Mouse (Mus musculus) forebrain, embryonic 14.5 days (tissue): Measurements from ENCODE around the gene Fgf9. TPM values are rescaled to one million over a fixed set of nuclear protein-coding genes. Genes with fewer than 3 reads are reported as not detected.

ENCODE experiments used
- ATAC-seq: fragments of 200-750 bp; cut with Nextera tagmentation; 2 replicates; pipeline ENCODE4 v1.8.0; 2017; ENCODE audit warnings: mild to moderate bottlenecking, moderate library complexity
- DNase-seq: peaks from one replicate; pipeline ENCODE4 v3.0.0-alpha.2; 2015; ENCODE audit warnings: low spot score
- H3K27ac ChIP-seq: fragments of 300-500 bp; sonication (generic); 2 replicates; pipeline ENCODE4 v1.5.1; 2014; ENCODE audit warnings: low read depth, mild to moderate bottlenecking, control low read depth, low read length, moderate library complexity
- H3K27me3 ChIP-seq: fragments of 300-500 bp; sonication (generic); replicated peaks from 2 replicates; pipeline ENCODE4 v1.6.1; 2014; ENCODE audit warnings: low read length, control low read depth, mixed read lengths; ENCODE audit not compliant: control insufficient read depth, insufficient read depth
- H3K36me3 ChIP-seq: fragments of 300-500 bp; sonication (generic); 2 replicates; pipeline ENCODE4 v1.6.1; 2014; ENCODE audit warnings: low read length, control low read depth; ENCODE audit not compliant: control insufficient read depth, insufficient read depth
- H3K4me1 ChIP-seq: fragments of 300-500 bp; sonication (generic); 2 replicates; pipeline ENCODE4 v1.6.1; 2014; ENCODE audit warnings: antibody characterized with exemption, low read length, control low read depth; ENCODE audit not compliant: control insufficient read depth, insufficient read depth
- H3K4me2 ChIP-seq: fragments of 300-500 bp; sonication (generic); 2 replicates; pipeline ENCODE4 v1.6.1; 2014; ENCODE audit warnings: mild to moderate bottlenecking, control low read depth, low read length
- H3K4me3 ChIP-seq: fragments of 300-500 bp; sonication (generic); 2 replicates; pipeline ENCODE4 v1.5.1; 2014; ENCODE audit warnings: low read depth, low read length, control low read depth
- H3K9ac ChIP-seq: fragments of 300-500 bp; sonication (generic); 2 replicates; pipeline ENCODE4 v1.6.1; 2014; ENCODE audit warnings: mild to moderate bottlenecking, low read length, control low read depth, moderate library complexity
- H3K9me3 ChIP-seq: fragments of 300-500 bp; sonication (generic); replicated peaks from 2 replicates; pipeline ENCODE4 v1.6.1; 2016; ENCODE audit warnings: low read length, control low read depth, mixed read lengths; ENCODE audit not compliant: control insufficient read depth
- WGBS: fragments of 180-500 bp; shearing (Covaris S2); extraction: QIAGEN DNeasy Blood & Tissue Kit; methylation state at CpG from one replicate; pipeline ENCODE4 v1.1.7; 2014; 5-methylcytosine and 5-hydroxymethylcytosine counted together
- polyA plus RNA-seq: library from polyadenylated mRNA; unstranded; fragments of >200 nt; fragmentation: Nextera tagmentation; extraction: Ambion mirVana; gene quantifications from 2 replicates; pipeline ENCODE4 v1.2.1, GENCODE M21; 2014

The Fgf9 gene
- polyA plus RNA-seq, 1 experiment from 2014 or later, result 6.5 TPM

GRCm38 (mm10) chr14:58105596-58105995 is 35.2 kb downstream of the Fgf9 start:
- Histone ChIP-seq H3K4me2 (no peak overlapping the region), H3K4me3 (no peak overlapping the region), H3K27me3 (no peaks in the 10 kb centered on the region), H3K9ac (no peak overlapping the region), H3K4me1 (no peaks in the 10 kb centered on the region), H3K36me3 (no peaks in the 10 kb centered on the region), H3K9me3 (no peaks in the 10 kb centered on the region), H3K27ac (no peak overlapping the region)
- ATAC-seq (no peak), DNase-seq (no peak)
- 91% methylated on average over 5 of the region's 5 CpGs for WGBS

DNA sequence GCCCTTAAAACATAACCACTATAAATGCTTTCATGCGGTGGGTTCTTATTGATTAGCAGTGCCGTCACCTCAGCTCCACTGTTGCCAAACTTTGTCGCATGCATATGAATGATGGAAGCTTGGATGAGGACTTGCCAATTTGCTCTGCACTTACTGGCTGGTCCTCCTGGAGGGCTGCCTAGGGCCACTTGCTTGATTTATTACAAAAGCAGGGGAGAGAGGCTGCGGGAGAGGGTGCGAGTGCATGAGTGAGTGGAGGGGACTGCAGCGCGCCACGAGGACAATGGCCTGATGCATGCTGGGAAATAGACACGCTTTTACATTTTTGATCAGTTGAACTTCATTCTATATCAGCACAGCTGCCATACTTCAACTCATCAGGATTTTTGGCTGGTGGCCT is 39.3 kb downstream of the Fgf9 start:
- Histone ChIP-seq H3K36me3 (no peaks in the 10 kb centered on the region), H3K4me3 (no peak overlapping the region), H3K4me2 (no peak overlapping the region), H3K9me3 (no peaks in the 10 kb centered on the region), H3K27me3 (no peaks in the 10 kb centered on the region), H3K9ac (no peak overlapping the region), H3K4me1 (no peaks in the 10 kb centered on the region), H3K27ac (no peak overlapping the region)
- ATAC-seq, result no peak
- DNase-seq, result peak; percentile 37
- 74% methylated on average over 9 of the region's 9 CpGs for WGBS

- no peak for ATAC-seq
- no peak overlapping the region for H3K27ac ChIP-seq
- H3K27me3 ChIP-seq, result no peaks in the 10 kb centered on the region
- no peak overlapping the region for H3K4me3 ChIP-seq
- no peaks in the 10 kb centered on the region for H3K4me1 ChIP-seq
- H3K9me3 ChIP-seq, result no peaks in the 10 kb centered on the region
- no peak for DNase-seq
- no peaks in the 10 kb centered on the region for H3K36me3 ChIP-seq
- no peak overlapping the region for H3K4me2 ChIP-seq
- 86% methylated on average over 10 of the region's 10 CpGs for WGBS
- no peak overlapping the region for H3K9ac ChIP-seq
These were observed 41.2 kb downstream of the Fgf9 start for GRCm38 (mm10) chr14:58111562-58111961.

- no peak overlapping the region for H3K27ac ChIP-seq
- no peaks in the 10 kb centered on the region for H3K27me3 ChIP-seq
- no peaks in the 10 kb centered on the region for H3K4me1 ChIP-seq
- WGBS, result 65% methylated on average over 3 of the region's 3 CpGs
- H3K9ac ChIP-seq, result no peak overlapping the region
- no peaks in the 10 kb centered on the region for H3K9me3 ChIP-seq
- H3K4me2 ChIP-seq, result no peak overlapping the region
- no peaks in the 10 kb centered on the region for H3K36me3 ChIP-seq
- H3K4me3 ChIP-seq, result no peak overlapping the region
- DNase-seq (peak; percentile 17), ATAC-seq (no peak)
These were observed 42.0 kb downstream of the Fgf9 start for GRCm38 (mm10) chr14:58112341-58112740.

DNA sequence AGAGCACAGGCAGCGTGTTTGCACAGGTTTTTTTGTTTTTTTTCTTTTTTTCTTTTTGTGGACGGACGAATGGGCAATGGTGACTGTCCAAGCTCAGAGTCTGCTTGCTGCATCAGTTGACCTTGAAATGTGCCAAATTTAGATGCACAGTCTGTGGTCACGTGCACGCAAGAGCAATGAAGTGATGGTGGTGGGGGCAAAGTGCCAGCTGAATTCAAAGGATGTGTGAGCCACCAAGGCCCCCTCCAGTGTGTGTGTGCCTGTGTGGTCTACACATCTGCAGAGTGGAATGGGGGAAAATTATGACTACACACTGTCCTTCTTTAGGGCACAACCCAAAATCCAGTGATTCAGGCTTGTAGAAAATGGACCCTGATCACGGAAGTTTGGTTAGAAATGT is 42.8 kb downstream of the Fgf9 start:
- WGBS, result 65% methylated on average over 6 of the region's 6 CpGs
- H3K9me3 ChIP-seq, result no peaks in the 10 kb centered on the region
- DNase-seq, result peak; percentile 17

DNA sequence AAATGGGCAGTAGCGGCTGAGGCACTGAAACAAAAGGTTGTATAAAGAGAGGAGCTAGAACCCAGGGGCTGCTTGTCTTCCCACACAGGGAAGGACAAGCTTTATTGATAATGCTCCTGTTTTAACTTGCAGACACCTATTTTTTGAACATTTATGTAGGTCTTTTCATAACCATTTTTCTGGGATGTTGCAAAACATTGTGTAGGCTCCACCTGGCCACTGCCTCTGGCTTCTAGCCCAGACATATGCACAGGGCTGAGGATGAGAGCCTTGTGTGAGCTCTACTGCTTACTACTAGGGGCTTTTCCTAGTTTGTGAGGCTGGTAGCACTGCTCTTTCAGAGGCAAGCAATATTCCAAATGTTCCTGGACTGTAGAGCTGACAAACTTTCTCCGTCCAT is 43.8 kb downstream of the Fgf9 start:
- no peak for ATAC-seq

More for the DNA sequence above, 42.8 kb downstream of the Fgf9 start:
- H3K4me1 ChIP-seq, result no peaks in the 10 kb centered on the region
- no peak overlapping the region for H3K4me2 ChIP-seq
- no peak for ATAC-seq
- H3K4me3 ChIP-seq, result no peak overlapping the region
- no peaks in the 10 kb centered on the region for H3K36me3 ChIP-seq
- no peaks in the 10 kb centered on the region for H3K27me3 ChIP-seq
- H3K9ac ChIP-seq, result no peak overlapping the region
- no peak overlapping the region for H3K27ac ChIP-seq

GRCm38 (mm10) chr14:58124625-58125024 is 54.3 kb downstream of the Fgf9 start:
- Histone ChIP-seq H3K27me3 (no peaks in the 10 kb centered on the region), H3K9me3 (no peaks in the 10 kb centered on the region), H3K36me3 (no peaks in the 10 kb centered on the region), H3K27ac (no peak overlapping the region), H3K4me3 (no peak overlapping the region), H3K4me1 (no peaks in the 10 kb centered on the region), H3K4me2 (no peak overlapping the region), H3K9ac (no peak overlapping the region)
- no peak for DNase-seq
- no peak for ATAC-seq

More for the DNA sequence above, 43.8 kb downstream of the Fgf9 start:
- Histone ChIP-seq H3K36me3 (no peaks in the 10 kb centered on the region), H3K4me2 (no peak overlapping the region), H3K27ac (no peak overlapping the region), H3K9ac (no peak overlapping the region), H3K9me3 (no peaks in the 10 kb centered on the region), H3K4me3 (no peak overlapping the region), H3K27me3 (no peaks in the 10 kb centered on the region), H3K4me1 (no peaks in the 10 kb centered on the region)
- 95% methylated on average over 2 of the region's 2 CpGs for WGBS
- no peak for DNase-seq

DNA sequence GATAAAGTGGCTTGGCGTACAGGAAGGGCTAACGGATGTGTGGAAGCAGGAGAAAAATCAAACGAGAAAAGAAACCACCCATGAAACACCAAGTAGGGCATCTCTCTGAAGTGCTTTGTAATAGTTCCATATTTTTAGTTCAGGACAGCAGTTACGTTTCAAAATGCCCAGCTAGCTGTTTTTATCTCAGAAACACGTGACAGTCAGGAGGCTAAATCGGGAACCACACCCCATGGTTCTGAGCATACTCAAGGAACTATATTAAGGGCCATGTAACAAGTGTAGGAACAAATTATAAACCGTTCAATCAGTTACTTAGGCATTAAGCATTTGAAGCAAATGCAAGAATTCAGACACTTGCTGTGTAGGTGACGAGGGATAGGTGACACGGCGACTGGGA is 56.2 kb downstream of the Fgf9 start:
- no peak overlapping the region for H3K4me2 ChIP-seq
- no peak for ATAC-seq
- H3K9me3 ChIP-seq, result no peaks in the 10 kb centered on the region
- H3K27ac ChIP-seq, result no peak overlapping the region
- no peaks in the 10 kb centered on the region for H3K27me3 ChIP-seq
- no peak overlapping the region for H3K9ac ChIP-seq
- no peak overlapping the region for H3K4me3 ChIP-seq
- no peaks in the 10 kb centered on the region for H3K36me3 ChIP-seq
- H3K4me1 ChIP-seq, result no peaks in the 10 kb centered on the region
- no peak for DNase-seq
- 94% methylated on average over 10 of the region's 10 CpGs for WGBS

DNA sequence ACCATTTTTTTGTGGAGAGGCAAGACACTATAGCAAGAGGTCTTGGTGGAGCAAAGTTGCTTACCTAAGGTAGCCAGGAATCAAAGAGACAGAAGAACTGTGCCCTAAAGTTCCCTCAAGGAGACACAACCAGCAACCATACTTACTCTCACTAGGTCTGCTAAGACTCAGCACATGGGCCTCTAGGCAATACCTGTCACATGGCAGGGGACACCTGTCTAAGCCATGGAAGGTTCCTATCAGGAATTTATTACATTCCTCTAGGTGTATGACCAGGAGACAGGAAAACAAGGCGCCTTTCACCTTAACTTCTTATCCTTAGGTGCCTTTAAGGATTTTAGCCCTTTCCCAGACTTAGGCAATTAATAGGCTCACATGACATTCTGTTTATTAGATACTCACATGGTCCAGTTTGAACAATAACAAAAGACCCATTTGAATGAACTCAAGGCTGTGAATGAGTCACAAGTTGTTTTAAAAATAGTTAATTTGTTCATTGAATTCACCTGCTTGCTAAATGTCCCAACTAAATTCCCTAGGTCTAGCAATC is 69.2 kb downstream of the Fgf9 start:
- WGBS, result 96% methylated on average over 1 of the region's 1 CpGs
- Histone ChIP-seq H3K9ac (no peak overlapping the region), H3K4me3 (no peak overlapping the region), H3K4me1 (no peaks in the 10 kb centered on the region), H3K9me3 (no peaks in the 10 kb centered on the region), H3K36me3 (no peaks in the 10 kb centered on the region), H3K27ac (no peak overlapping the region), H3K27me3 (no peaks in the 10 kb centered on the region), H3K4me2 (no peak overlapping the region)
- no peak for ATAC-seq
- DNase-seq, result no peak
